Mouse (Mus musculus): ENCODE results near the gene Lama1. TPM values are rescaled to one million over a fixed set of nuclear protein-coding genes. Genes with fewer than 3 reads are reported as not detected.
A peak's percentile ranks its signal among the peaks of the same experiment; 100 is the strongest.

Gene Lama1
- polyA plus RNA-seq, 1 experiment from 2014 or later, result 20.1 TPM

GRCm38 (mm10) chr17:67722578-67722977, 25.5 kb downstream of the Lama1 start:
- Histone ChIP-seq H3K4me2 (ENCODE audit: low read length) (no peak overlapping the region), H3K27me3 (ENCODE audit: insufficient read depth, low read length) (no peaks in the 10 kb centered on the region), H3K4me1 (replicated peaks; ENCODE audit: insufficient read depth, low read length) (peaks cover 8% of the 10 kb centered on the region; the same call in 1 of the 2 replicates), H3K9me3 (replicated peaks; ENCODE audit: low read length) (no peaks in the 10 kb centered on the region), H3K4me3 (replicated peaks; ENCODE audit: low read depth, low read length) (no peak overlapping the region), H3K36me3 (ENCODE audit: insufficient read depth, low read length) (0 out of 2 replicates have a peak, but pooled peaks cover under 1% of the 10 kb centered on the region), H3K9ac (ENCODE audit: low read depth, low read length) (no peak overlapping the region), H3K27ac (no peak overlapping the region)
- no peak for DNase-seq (ENCODE audit: low spot score)
- 100% methylated on average over 1 of the region's 1 CpGs for WGBS
- no peak for TF ChIP-seq CTCF (IDR thresholded peaks at IDR 0.05; ENCODE audit: low read depth)
- ATAC-seq (replicated peaks; ENCODE audit: low FRiP score, low read depth), result no peak

GRCm38 (mm10) chr17:67723175-67724067, 26.4 kb downstream of the Lama1 start:
- H3K4me3 ChIP-seq (replicated peaks; ENCODE audit: low read depth, low read length), result no peak overlapping the region
- peaks cover 8% of the 10 kb centered on the region; the same call in 1 of the 2 replicates for H3K4me1 ChIP-seq (replicated peaks; ENCODE audit: insufficient read depth, low read length)
- H3K27ac ChIP-seq, result no peak overlapping the region
- no peak overlapping the region for H3K4me2 ChIP-seq (ENCODE audit: low read length)
- H3K9me3 ChIP-seq (replicated peaks; ENCODE audit: low read length), result no peaks in the 10 kb centered on the region
- no peaks in the 10 kb centered on the region for H3K27me3 ChIP-seq (ENCODE audit: insufficient read depth, low read length)
- H3K9ac ChIP-seq (ENCODE audit: low read depth, low read length), result no peak overlapping the region
- 70% methylated on average over 14 of the region's 14 CpGs for WGBS
- TF ChIP-seq CTCF (IDR thresholded peaks at IDR 0.05; ENCODE audit: low read depth), result no peak
- ATAC-seq (replicated peaks; ENCODE audit: low FRiP score, low read depth) (no peak), DNase-seq (ENCODE audit: low spot score) (no peak)
- no peaks in the 10 kb centered on the region for H3K36me3 ChIP-seq (ENCODE audit: insufficient read depth, low read length)

GRCm38 (mm10) chr17:67726601-67727000, 29.5 kb downstream of the Lama1 start:
- TF ChIP-seq CTCF (IDR thresholded peaks at IDR 0.05; ENCODE audit: low read depth), result no peak
- DNase-seq (ENCODE audit: low spot score) (no peak), ATAC-seq (replicated peaks; ENCODE audit: low FRiP score, low read depth) (peak; percentile 30; the same call in 1 of the 2 replicates)
- Histone ChIP-seq H3K9ac (ENCODE audit: low read depth, low read length) (no peak overlapping the region), H3K4me2 (ENCODE audit: low read length) (no peak overlapping the region), H3K9me3 (replicated peaks; ENCODE audit: low read length) (no peaks in the 10 kb centered on the region), H3K4me3 (replicated peaks; ENCODE audit: low read depth, low read length) (no peak overlapping the region), H3K4me1 (replicated peaks; ENCODE audit: insufficient read depth, low read length) (peaks cover 21% of the 10 kb centered on the region; the same call in 1 of the 2 replicates), H3K36me3 (ENCODE audit: insufficient read depth, low read length) (no peaks in the 10 kb centered on the region), H3K27me3 (ENCODE audit: insufficient read depth, low read length) (no peaks in the 10 kb centered on the region), H3K27ac (no peak overlapping the region)
- WGBS, result 60% methylated on average over 11 of the region's 11 CpGs

GRCm38 (mm10) chr17:67728751-67729150, 31.7 kb downstream of the Lama1 start:
- Histone ChIP-seq H3K9ac (ENCODE audit: low read depth, low read length) (no peak overlapping the region), H3K4me2 (ENCODE audit: low read length) (no peak overlapping the region), H3K4me1 (replicated peaks; ENCODE audit: insufficient read depth, low read length) (peaks cover 21% of the 10 kb centered on the region; the same call in 1 of the 2 replicates), H3K27ac (peak overlapping the region; percentile 83), H3K27me3 (ENCODE audit: insufficient read depth, low read length) (no peaks in the 10 kb centered on the region), H3K36me3 (ENCODE audit: insufficient read depth, low read length) (no peaks in the 10 kb centered on the region), H3K4me3 (replicated peaks; ENCODE audit: low read depth, low read length) (no peak overlapping the region), H3K9me3 (replicated peaks; ENCODE audit: low read length) (no peaks in the 10 kb centered on the region)
- DNase-seq (ENCODE audit: low spot score) (peak; percentile 59), ATAC-seq (replicated peaks; ENCODE audit: low FRiP score, low read depth) (peak; percentile 87)
- TF ChIP-seq CTCF (IDR thresholded peaks at IDR 0.05; ENCODE audit: low read depth), result no peak
- 18% methylated on average over 7 of the region's 7 CpGs for WGBS

- peak overlapping the region; percentile 80 for H3K27ac ChIP-seq
- no peak overlapping the region for H3K9ac ChIP-seq (ENCODE audit: low read depth, low read length)
- 0 out of 2 replicates have a peak overlapping the region, but pooled peaks have one; percentile 22 for H3K4me2 ChIP-seq (ENCODE audit: low read length)
- WGBS, result 48% methylated on average over 3 of the region's 3 CpGs
- no peak for ATAC-seq (replicated peaks; ENCODE audit: low FRiP score, low read depth)
- no peaks in the 10 kb centered on the region for H3K27me3 ChIP-seq (ENCODE audit: insufficient read depth, low read length)
- no peaks in the 10 kb centered on the region for H3K36me3 ChIP-seq (ENCODE audit: insufficient read depth, low read length)
- 0 out of 2 replicates have a peak, but pooled peaks cover 13% of the 10 kb centered on the region for H3K4me1 ChIP-seq (replicated peaks; ENCODE audit: insufficient read depth, low read length)
- no peak overlapping the region for H3K4me3 ChIP-seq (replicated peaks; ENCODE audit: low read depth, low read length)
- H3K9me3 ChIP-seq (replicated peaks; ENCODE audit: low read length), result no peaks in the 10 kb centered on the region
- no peak for TF ChIP-seq CTCF (IDR thresholded peaks at IDR 0.05; ENCODE audit: low read depth)
- DNase-seq (ENCODE audit: low spot score), result no peak
Observed at GRCm38 (mm10) chr17:67731096-67731495, 34.0 kb downstream of the Lama1 start.

GRCm38 (mm10) chr17:67731964-67732363, 34.9 kb downstream of the Lama1 start:
- 76% methylated on average over 11 of the region's 11 CpGs for WGBS
- Histone ChIP-seq H3K4me3 (replicated peaks; ENCODE audit: low read depth, low read length) (no peak overlapping the region), H3K4me2 (ENCODE audit: low read length) (no peak overlapping the region), H3K27me3 (ENCODE audit: insufficient read depth, low read length) (no peaks in the 10 kb centered on the region), H3K27ac (peak overlapping the region; percentile 80), H3K36me3 (ENCODE audit: insufficient read depth, low read length) (no peaks in the 10 kb centered on the region), H3K4me1 (replicated peaks; ENCODE audit: insufficient read depth, low read length) (0 out of 2 replicates have a peak, but pooled peaks cover 13% of the 10 kb centered on the region), H3K9ac (ENCODE audit: low read depth, low read length) (no peak overlapping the region), H3K9me3 (replicated peaks; ENCODE audit: low read length) (no peaks in the 10 kb centered on the region)
- no peak for DNase-seq (ENCODE audit: low spot score)
- TF ChIP-seq CTCF (IDR thresholded peaks at IDR 0.05; ENCODE audit: low read depth), result no peak
- 0 out of 2 replicates have a peak, but pooled peaks have one; percentile 18 for ATAC-seq (replicated peaks; ENCODE audit: low FRiP score, low read depth)
